Mouse (Mus musculus): Measurements from ENCODE around the gene BC025920.

GRCm38 (mm10) chr10:81646015-81646555, 40.0 kb downstream of the BC025920 start:
- no peak for TF ChIP-seq POLR2A (IDR thresholded peaks at IDR 0.05; ENCODE audit: extremely low read depth, insufficient read depth, low read length)
- no peak for TF ChIP-seq CTCF (IDR thresholded peaks at IDR 0.05; ENCODE audit: low read depth, low read length)

All from liver, adult 2 months (tissue).